Mouse (Mus musculus) forebrain, embryonic 13.5 days (tissue): Measurements from ENCODE around the gene Slc38a9. TPM values are rescaled to one million over a fixed set of nuclear protein-coding genes. Genes with fewer than 3 reads are reported as not detected.

Experiments used
- ATAC-seq: fragments of 200-750 bp; cut with Nextera tagmentation; 2 replicates; pipeline ENCODE4 v1.8.0; 2017
- H3K27ac ChIP-seq: fragments of 300-500 bp; sonication (generic); 2 replicates; pipeline ENCODE4 v1.5.1; 2015; ENCODE audit warnings: inconsistent platforms, mild to moderate bottlenecking, moderate library complexity
- H3K27me3 ChIP-seq: fragments of 300-500 bp; sonication (generic); 2 replicates; pipeline ENCODE4 v1.6.1; 2015; ENCODE audit warnings: mild to moderate bottlenecking, inconsistent platforms
- H3K36me3 ChIP-seq: fragments of 300-500 bp; sonication (generic); 2 replicates; pipeline ENCODE4 v1.6.1; 2015; ENCODE audit warnings: mild to moderate bottlenecking, inconsistent platforms; ENCODE audit not compliant: poor library complexity, severe bottlenecking
- H3K4me1 ChIP-seq: fragments of 300-500 bp; sonication (generic); 2 replicates; pipeline ENCODE4 v1.6.1; 2015; ENCODE audit warnings: inconsistent platforms
- H3K4me2 ChIP-seq: fragments of 300-500 bp; sonication (generic); 2 replicates; pipeline ENCODE4 v1.6.1; 2015; ENCODE audit warnings: inconsistent platforms, mild to moderate bottlenecking, moderate library complexity
- H3K4me3 ChIP-seq: fragments of 300-500 bp; sonication (generic); 2 replicates; pipeline ENCODE4 v1.5.1; 2015; ENCODE audit warnings: mild to moderate bottlenecking, inconsistent platforms
- H3K9ac ChIP-seq: fragments of 300-500 bp; sonication (generic); 2 replicates; pipeline ENCODE4 v1.6.1; 2015; ENCODE audit warnings: mild to moderate bottlenecking, inconsistent platforms
- H3K9me3 ChIP-seq: fragments of 300-500 bp; sonication (generic); replicated peaks from 2 replicates; pipeline ENCODE4 v1.6.1; 2016; ENCODE audit warnings: inconsistent platforms
- WGBS: fragments of 180-500 bp; shearing (Covaris S2); methylation state at CpG from one replicate; pipeline ENCODE4 v1.1.7; 2015; 5-methylcytosine and 5-hydroxymethylcytosine counted together
- polyA plus RNA-seq: library from polyadenylated mRNA; unstranded; fragments of >200 nt; fragmentation: Nextera tagmentation; extraction: Ambion mirVana; gene quantifications from 2 replicates; pipeline ENCODE4 v1.2.1, GENCODE M21; 2015

Slc38a9 gene
- polyA plus RNA-seq, 1 experiment from 2014 or later, result 26.6 TPM

DNA sequence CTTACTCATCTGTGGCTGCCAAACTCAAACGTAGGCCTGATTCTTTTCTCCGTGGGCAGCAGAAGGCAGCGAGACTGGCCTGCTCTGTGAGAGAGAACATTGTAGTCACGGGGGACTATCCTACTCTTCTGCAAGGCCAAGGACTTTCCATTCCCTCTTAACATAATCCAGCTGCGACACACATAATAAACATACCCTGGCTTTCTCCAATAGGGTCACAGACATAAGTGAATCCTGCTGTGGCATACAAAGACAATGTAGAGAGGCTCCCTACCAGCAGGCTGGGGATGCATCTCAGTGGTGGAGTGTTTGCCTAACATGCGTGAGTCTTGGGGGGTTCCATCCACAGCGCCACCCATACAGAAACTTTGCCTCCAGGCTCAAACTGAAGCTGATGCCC, 124.8 kb downstream of the Slc38a9 start:
- 79% methylated on average over 7 of the region's 7 CpGs for WGBS
- no peak overlapping the region for H3K27ac ChIP-seq
- no peaks in the 10 kb centered on the region for H3K36me3 ChIP-seq
- ATAC-seq, result no peak
- H3K4me1 ChIP-seq, result no peaks in the 10 kb centered on the region
- H3K9me3 ChIP-seq, result no peaks in the 10 kb centered on the region
- H3K4me2 ChIP-seq, result no peak overlapping the region
- no peak overlapping the region for H3K9ac ChIP-seq
- no peaks in the 10 kb centered on the region for H3K27me3 ChIP-seq
- H3K4me3 ChIP-seq, result no peak overlapping the region

DNA sequence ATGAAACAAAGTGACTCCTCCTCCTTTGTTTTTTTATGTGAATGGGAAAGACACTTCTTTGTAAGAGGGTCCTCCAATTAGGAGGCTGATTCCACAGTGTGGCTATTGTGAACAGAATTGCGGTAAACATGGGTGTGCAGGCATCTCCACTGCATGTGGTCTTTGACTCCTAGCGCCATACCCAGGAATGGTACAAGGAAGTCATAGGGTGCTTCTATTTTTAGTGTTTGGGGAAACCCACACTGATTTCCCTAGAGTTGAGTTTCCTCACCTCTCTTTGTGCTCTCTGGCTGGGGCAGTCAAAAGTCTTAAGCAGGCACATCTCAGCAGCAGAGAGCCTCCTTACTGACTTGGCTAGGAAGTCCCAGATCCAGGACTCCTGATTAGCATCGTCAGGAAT, 125.6 kb downstream of the Slc38a9 start:
- no peaks in the 10 kb centered on the region for H3K9me3 ChIP-seq
- no peaks in the 10 kb centered on the region for H3K4me1 ChIP-seq
- H3K27me3 ChIP-seq, result no peaks in the 10 kb centered on the region
- 35% methylated on average over 3 of the region's 3 CpGs for WGBS
- no peak overlapping the region for H3K27ac ChIP-seq
- no peaks in the 10 kb centered on the region for H3K36me3 ChIP-seq
- H3K4me3 ChIP-seq, result no peak overlapping the region
- H3K4me2 ChIP-seq, result no peak overlapping the region
- no peak overlapping the region for H3K9ac ChIP-seq
- ATAC-seq, result no peak

DNA sequence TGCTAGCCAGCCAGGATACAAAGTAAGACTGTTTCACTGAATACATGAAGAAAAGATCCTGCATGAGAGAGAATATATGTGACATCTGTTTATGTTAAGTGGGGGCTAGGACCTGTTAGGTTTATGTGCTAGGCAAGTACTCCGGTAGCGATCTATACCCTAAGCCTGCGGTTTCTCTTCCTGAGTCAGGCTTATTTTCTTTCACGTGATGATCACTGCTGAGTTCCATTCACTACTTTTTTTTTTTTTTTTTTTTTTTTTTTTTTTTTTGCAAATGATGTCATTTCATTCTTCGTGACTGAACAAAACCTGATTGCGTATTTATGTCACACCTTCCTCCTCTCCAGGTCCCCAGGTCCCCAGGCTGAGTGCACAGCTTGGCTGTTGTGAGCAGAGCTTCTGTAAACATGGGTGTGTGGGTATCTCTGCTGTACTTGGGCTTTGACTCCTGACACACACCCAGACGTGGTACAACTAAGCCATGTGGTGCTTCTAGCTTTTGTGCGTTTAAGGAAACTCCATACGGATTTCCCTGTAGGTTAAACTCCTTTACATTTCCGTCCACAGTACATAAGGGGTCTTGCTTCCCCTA, 126.5 kb downstream of the Slc38a9 start:
- H3K4me3 ChIP-seq, result no peak overlapping the region
- WGBS, result 83% methylated on average over 10 of the region's 10 CpGs
- ATAC-seq, result no peak
- no peaks in the 10 kb centered on the region for H3K4me1 ChIP-seq
- H3K36me3 ChIP-seq, result no peaks in the 10 kb centered on the region
- H3K9ac ChIP-seq, result no peak overlapping the region
- H3K4me2 ChIP-seq, result no peak overlapping the region
- no peak overlapping the region for H3K27ac ChIP-seq
- no peaks in the 10 kb centered on the region for H3K27me3 ChIP-seq
- no peaks in the 10 kb centered on the region for H3K9me3 ChIP-seq

Other genes with a start within 250 kb of the Slc38a9 start
- 9.5 and 11.0 TPM in 2 replicates for gene Il6st, start 196.7 kb upstream of the Slc38a9 start, polyA plus RNA-seq
- gene Il31ra, start 66.4 kb upstream of the Slc38a9 start, polyA plus RNA-seq, result 0.36 and 0.48 TPM in 2 replicates
- 0.75 and 0.87 TPM in 2 replicates for gene Ddx4, start 8.3 kb upstream of the Slc38a9 start, polyA plus RNA-seq
- 20.6 and 27.0 TPM in 2 replicates for gene Plpp1, start 140.0 kb downstream of the Slc38a9 start, polyA plus RNA-seq